Mouse (Mus musculus) ovary, postnatal 14 days (tissue): ENCODE results near the gene Ptch1.

Experiments used
- DNase-seq: peaks from one replicate; pipeline ENCODE4 v3.0.0; 2022; ENCODE audit warnings: low spot score

Gene Ptch1

GRCm38 (mm10) chr13:63563781-63564625 is 9.4 kb downstream of the Ptch1 start:
- no peak for DNase-seq

- DNase-seq = peak; percentile 66
Measured at GRCm38 (mm10) chr13:63562972-63563780, 10.2 kb downstream of the Ptch1 start.

- no peak for DNase-seq
Measured at GRCm38 (mm10) chr13:63562141-63562971, 11.0 kb downstream of the Ptch1 start.

- no peak for DNase-seq
Measured at GRCm38 (mm10) chr13:63558297-63558890, 15.0 kb downstream of the Ptch1 start.

GRCm38 (mm10) chr13:63556431-63556830 is 17.0 kb downstream of the Ptch1 start:
- DNase-seq = no peak

GRCm38 (mm10) chr13:63555885-63556284 is 17.5 kb downstream of the Ptch1 start:
- no peak for DNase-seq

- DNase-seq = no peak
Measured at GRCm38 (mm10) chr13:63554569-63554968, 18.8 kb downstream of the Ptch1 start.

- no peak for DNase-seq
Measured at GRCm38 (mm10) chr13:63553436-63553835, 20.0 kb downstream of the Ptch1 start.

- no peak for DNase-seq
Measured at GRCm38 (mm10) chr13:63552291-63552932, 21.0 kb downstream of the Ptch1 start.

- no peak for DNase-seq
Measured at GRCm38 (mm10) chr13:63551552-63552290, 21.7 kb downstream of the Ptch1 start.

- no peak for DNase-seq
Measured at GRCm38 (mm10) chr13:63550367-63550766, 23.0 kb downstream of the Ptch1 start.

GRCm38 (mm10) chr13:63549210-63549609 is 24.2 kb downstream of the Ptch1 start:
- no peak for DNase-seq

- no peak for DNase-seq
Measured at GRCm38 (mm10) chr13:63548571-63548970, 24.8 kb downstream of the Ptch1 start.

GRCm38 (mm10) chr13:63545291-63545690 is 28.1 kb downstream of the Ptch1 start:
- no peak for DNase-seq

- no peak for DNase-seq
Measured at GRCm38 (mm10) chr13:63544967-63545253, 28.5 kb downstream of the Ptch1 start.

- no peak for DNase-seq
Measured at GRCm38 (mm10) chr13:63544119-63544966, 29.1 kb downstream of the Ptch1 start.

- no peak for DNase-seq
Measured at GRCm38 (mm10) chr13:63543459-63543858, 29.9 kb downstream of the Ptch1 start.

- DNase-seq = no peak
Measured at GRCm38 (mm10) chr13:63542796-63543384, 30.5 kb downstream of the Ptch1 start.

GRCm38 (mm10) chr13:63541510-63541909 is 31.9 kb downstream of the Ptch1 start:
- DNase-seq = no peak
